Mouse (Mus musculus) spleen, adult 2 months (tissue): ENCODE data around the gene B4galt3. TPM values are rescaled to one million over a fixed set of nuclear protein-coding genes. Genes with fewer than 3 reads are reported as not detected.
"Not testable (repeated sequence)": the region's sequence is repeated elsewhere in the genome, so short reads cannot be mapped to it uniquely, and the experiment has no call there.

ENCODE experiments used
- DNase-seq, 2 experiments: peaks; one replicate each; pipeline versions ENCODE4 v3.0.0 to v3.0.0-alpha.2; 2012 to 2021; ENCODE audit warnings: low spot score in 2 of 2, low read depth in 1 of 2
- H3K27ac ChIP-seq: fragments of 200-500 bp; 2 replicates; pipeline ENCODE4 v1.5.1; 2012; ENCODE audit warnings: low read length, inconsistent platforms; ENCODE audit not compliant: insufficient read depth
- H3K27me3 ChIP-seq: fragments of 200-500 bp; 2 replicates; pipeline ENCODE4 v1.6.1; 2012; ENCODE audit warnings: mild to moderate bottlenecking, moderate library complexity, low read length, inconsistent platforms; ENCODE audit not compliant: control insufficient read depth, insufficient read depth
- H3K36me3 ChIP-seq: fragments of 200-500 bp; 2 replicates; pipeline ENCODE4 v1.6.1; 2012; ENCODE audit warnings: mild to moderate bottlenecking, low read length, inconsistent platforms; ENCODE audit not compliant: control insufficient read depth, insufficient read depth
- H3K4me1 ChIP-seq: fragments of 200-500 bp; 2 replicates; pipeline ENCODE4 v1.6.1; 2011; ENCODE audit warnings: inconsistent platforms; ENCODE audit not compliant: control insufficient read depth, insufficient read depth, insufficient read length
- H3K4me3 ChIP-seq: fragments of 200-500 bp; 2 replicates; pipeline ENCODE4 v1.5.1; 2011; ENCODE audit warnings: mild to moderate bottlenecking, inconsistent platforms; ENCODE audit not compliant: insufficient read depth, insufficient read length; ENCODE audit errors: extremely low read depth
- CTCF ChIP-seq: fragments of 200-500 bp; IDR thresholded peaks from 2 replicates; pipeline ENCODE4 v1.5.1; 2011; ENCODE audit warnings: mild to moderate bottlenecking, inconsistent platforms; ENCODE audit not compliant: insufficient read depth, insufficient read length, insufficient replicate concordance; ENCODE audit errors: extremely low read depth
- POLR2A ChIP-seq: fragments of 200-500 bp; IDR thresholded peaks from 2 replicates; pipeline ENCODE4 v1.6.1; 2011; ENCODE audit warnings: low read depth, low read length, inconsistent platforms
- WGBS: fragments of 180-500 bp; shearing (Covaris S2); methylation state at CpG from one replicate; pipeline ENCODE4 v1.1.7; 2018; 5-methylcytosine and 5-hydroxymethylcytosine counted together
- polyA plus RNA-seq: library from polyadenylated mRNA; depleted of rRNA; stranded (reverse); fragments of >200 nt; gene quantifications from 2 replicates; pipeline ENCODE4 v1.2.3, GENCODE M21; 2012

Gene B4galt3
- polyA plus RNA-seq, 1 experiment = 59.5 TPM

GRCm38 (mm10) chr1:171293351-171293750 lies 23.2 kb downstream of the B4galt3 start:
- peaks cover 3% of the 10 kb centered on the region for H3K36me3 ChIP-seq
- no peak overlapping the region for H3K4me3 ChIP-seq
- 89% methylated on average over 3 of the region's 3 CpGs for WGBS
- H3K27me3 ChIP-seq = no peaks in the 10 kb centered on the region
- no peak overlapping the region for H3K27ac ChIP-seq
- H3K4me1 ChIP-seq = peaks cover 3% of the 10 kb centered on the region; the same call in 1 of the 2 replicates
- no peak for TF ChIP-seq POLR2A
- no peak for TF ChIP-seq CTCF
- no peak for DNase-seq

- Histone ChIP-seq H3K4me1 (peaks cover 3% of the 10 kb centered on the region; the same call in 1 of the 2 replicates), H3K27ac (peak overlapping the region; percentile 95; the same call in 1 of the 2 replicates), H3K27me3 (no peaks in the 10 kb centered on the region), H3K4me3 (peak overlapping the region; percentile 97), H3K36me3 (peaks cover 3% of the 10 kb centered on the region)
- TF ChIP-seq POLR2A (no peak), CTCF (no peak)
- WGBS = 45% methylated on average over 5 of the region's 5 CpGs
- no peak for DNase-seq
Measured at GRCm38 (mm10) chr1:171293906-171294297, 23.8 kb downstream of the B4galt3 start.

- Histone ChIP-seq H3K4me1 (peaks cover 3% of the 10 kb centered on the region; the same call in 1 of the 2 replicates), H3K27me3 (no peaks in the 10 kb centered on the region), H3K36me3 (no peaks in the 10 kb centered on the region), H3K27ac (peak within 1 kb of the TSS; percentile 95), H3K4me3 (peak within 1 kb of the TSS; percentile 97)
- TF ChIP-seq CTCF (no peak), POLR2A (peak; percentile 53; the same call in 1 of the 2 replicates)
- WGBS = under 1% methylated on average over 42 of the region's 42 CpGs
- DNase-seq = peak; percentile 74 to 78
Measured at GRCm38 (mm10) chr1:171294298-171295062, 24.4 kb downstream of the B4galt3 start, which contains the start of gene Ufc1. Gene Ufc1, minus strand, starts transcription at chr1:171295024.

GRCm38 (mm10) chr1:171295063-171295402 lies 24.9 kb downstream of the B4galt3 start:
- peak overlapping the region; percentile 95 for H3K27ac ChIP-seq
- H3K4me3 ChIP-seq = peak overlapping the region; percentile 97
- H3K4me1 ChIP-seq = peaks cover 3% of the 10 kb centered on the region; the same call in 1 of the 2 replicates
- no peaks in the 10 kb centered on the region for H3K27me3 ChIP-seq
- no peaks in the 10 kb centered on the region for H3K36me3 ChIP-seq
- DNase-seq = no peak
- WGBS = 13% methylated on average over 3 of the region's 3 CpGs
- TF ChIP-seq CTCF = no peak
- TF ChIP-seq POLR2A = no peak

GRCm38 (mm10) chr1:171298226-171298625 lies 28.1 kb downstream of the B4galt3 start:
- TF ChIP-seq POLR2A (no peak), CTCF (no peak)
- Histone ChIP-seq H3K4me1 (peaks cover 3% of the 10 kb centered on the region; the same call in 1 of the 2 replicates), H3K27me3 (no peaks in the 10 kb centered on the region), H3K4me3 (no peak overlapping the region), H3K27ac (no peak overlapping the region), H3K36me3 (no peaks in the 10 kb centered on the region)
- no peak for DNase-seq
- WGBS = 75% methylated on average over 3 of the region's 3 CpGs

- DNase-seq, H3K27me3 ChIP-seq, H3K4me1 ChIP-seq, H3K27ac ChIP-seq, H3K4me3 ChIP-seq, H3K36me3 ChIP-seq: not testable (repeated sequence)
- 72% methylated on average over 5 of the region's 5 CpGs for WGBS
Measured at GRCm38 (mm10) chr1:171306157-171306556, 36.0 kb downstream of the B4galt3 start.

- H3K4me1 ChIP-seq = no peaks in the 10 kb centered on the region
- TF ChIP-seq POLR2A (no peak), CTCF (no peak)
- H3K27me3 ChIP-seq = no peaks in the 10 kb centered on the region
- H3K27ac ChIP-seq = no peak overlapping the region
- H3K4me3 ChIP-seq = no peak overlapping the region
- WGBS = 72% methylated on average over 2 of the region's 2 CpGs
- no peaks in the 10 kb centered on the region for H3K36me3 ChIP-seq
- no peak for DNase-seq
Measured at GRCm38 (mm10) chr1:171309321-171309720, 39.2 kb downstream of the B4galt3 start.
